Mouse (Mus musculus): ENCODE data around the gene Scn2b. TPM values are rescaled to one million over a fixed set of nuclear protein-coding genes. Genes with fewer than 3 reads are reported as not detected.

The Scn2b gene
- polyA plus RNA-seq, 1 experiment from 2014 or later: 0.38 TPM

DNA sequence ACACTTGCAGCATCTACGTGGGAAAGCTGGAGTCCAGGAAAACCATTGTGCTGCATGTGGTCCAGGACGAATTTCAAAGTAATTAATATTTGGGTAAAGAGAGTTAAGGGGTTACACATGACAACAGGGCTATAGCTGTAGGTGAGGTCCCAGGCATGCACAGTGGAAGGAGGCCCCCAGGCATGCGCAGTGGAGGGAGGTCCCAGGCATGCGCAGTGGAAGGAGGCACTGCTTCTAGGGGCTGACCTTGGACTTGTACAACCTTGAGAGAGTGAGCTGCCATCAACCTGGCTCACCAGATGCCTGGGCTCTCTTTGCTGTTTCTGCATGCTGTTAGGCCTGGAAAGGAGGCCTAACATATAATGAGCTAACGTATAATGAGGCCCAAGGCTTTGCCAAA, 19.7 kb upstream of the Scn2b start:
- H3K4me3 ChIP-seq (replicated peaks): no peak overlapping the region
- no peak overlapping the region for H3K9ac ChIP-seq
- H3K4me2 ChIP-seq: no peak overlapping the region
- H3K4me1 ChIP-seq (replicated peaks): no peaks in the 10 kb centered on the region
- H3K27ac ChIP-seq: no peak overlapping the region
- 64% methylated on average over 5 of the region's 5 CpGs for WGBS (ENCODE audit: insufficient replicate concordance)
- H3K27me3 ChIP-seq: no peaks in the 10 kb centered on the region
- no peaks in the 10 kb centered on the region for H3K9me3 ChIP-seq (replicated peaks)
- no peak for DNase-seq
- ATAC-seq (ENCODE audit: low read depth): no peak
- no peaks in the 10 kb centered on the region for H3K36me3 ChIP-seq

DNA sequence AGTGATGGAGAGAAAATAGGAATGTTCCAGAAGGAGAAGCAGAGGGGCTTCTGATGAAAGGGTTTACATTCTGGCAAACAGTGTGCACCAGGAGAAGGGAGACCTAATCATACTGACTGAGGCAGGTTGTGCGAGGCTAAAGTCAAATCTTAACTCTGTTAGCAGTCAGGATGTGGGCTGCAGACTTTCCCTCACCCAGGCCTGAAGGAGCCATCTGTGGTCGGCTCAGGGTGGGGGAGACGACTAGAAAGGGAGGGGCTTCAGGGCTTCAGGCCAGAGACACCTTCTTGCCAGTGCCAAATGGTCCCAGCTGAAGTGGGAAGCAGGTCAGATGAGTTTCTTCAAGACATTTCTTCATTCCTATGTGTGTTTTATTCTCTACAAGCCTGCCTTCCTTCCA, 19.2 kb upstream of the Scn2b start:
- H3K9ac ChIP-seq: no peak overlapping the region
- no peaks in the 10 kb centered on the region for H3K9me3 ChIP-seq (replicated peaks)
- no peak overlapping the region for H3K27ac ChIP-seq
- DNase-seq: no peak
- no peaks in the 10 kb centered on the region for H3K4me1 ChIP-seq (replicated peaks)
- no peak for ATAC-seq (ENCODE audit: low read depth)
- WGBS (ENCODE audit: insufficient replicate concordance): 13% methylated on average over 3 of the region's 3 CpGs
- no peaks in the 10 kb centered on the region for H3K27me3 ChIP-seq
- H3K36me3 ChIP-seq: no peaks in the 10 kb centered on the region
- H3K4me2 ChIP-seq: no peak overlapping the region
- H3K4me3 ChIP-seq (replicated peaks): no peak overlapping the region

GRCm38 (mm10) chr9:45102528-45102927, 15.1 kb upstream of the Scn2b start:
- Histone ChIP-seq H3K9me3 (replicated peaks) (no peaks in the 10 kb centered on the region), H3K27ac (no peak overlapping the region), H3K4me3 (replicated peaks) (no peak overlapping the region), H3K4me2 (no peak overlapping the region), H3K4me1 (replicated peaks) (no peaks in the 10 kb centered on the region), H3K27me3 (no peaks in the 10 kb centered on the region), H3K9ac (no peak overlapping the region), H3K36me3 (no peaks in the 10 kb centered on the region)
- no peak for DNase-seq
- ATAC-seq (ENCODE audit: low read depth): no peak
- WGBS (ENCODE audit: insufficient replicate concordance): 78% methylated on average over 1 of the region's 1 CpGs

DNA sequence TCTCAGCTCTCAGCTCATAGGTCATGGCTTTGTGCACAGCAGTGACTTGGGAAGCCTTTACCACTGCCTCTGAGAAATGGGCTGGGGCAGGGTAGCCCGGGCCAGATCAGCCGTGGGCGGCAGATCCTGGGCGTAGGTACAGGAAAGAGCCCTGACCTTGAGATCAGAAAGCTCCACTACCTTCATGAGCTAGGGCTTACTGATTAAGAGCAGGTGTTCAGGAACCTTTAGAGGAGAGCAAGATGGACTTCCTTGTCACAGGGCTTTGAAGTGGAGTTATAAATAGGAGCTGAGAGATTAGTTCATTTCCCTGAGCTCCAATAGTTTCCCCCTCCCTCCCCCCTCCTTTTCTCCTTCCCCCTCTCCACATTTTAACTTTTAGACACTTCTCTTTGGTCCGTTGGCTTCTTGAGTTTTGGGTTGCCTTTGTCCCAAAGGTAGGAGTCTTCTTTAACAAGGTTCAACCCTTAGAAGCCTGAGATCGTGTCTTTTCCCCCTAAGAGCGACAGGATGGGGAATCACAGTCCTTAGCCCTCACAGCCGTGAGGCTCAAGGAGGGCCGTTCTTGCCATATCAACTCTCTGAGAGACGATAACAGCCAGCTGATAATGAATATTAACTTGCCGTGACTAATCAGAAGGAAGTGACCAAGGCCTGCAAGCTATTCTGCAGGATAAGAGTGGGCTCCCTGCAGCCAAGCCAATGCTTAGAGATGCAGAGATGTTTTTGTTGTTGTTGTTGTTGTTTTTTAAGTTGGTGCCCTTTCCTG, 14.2 kb upstream of the Scn2b start:
- Histone ChIP-seq H3K9me3 (replicated peaks) (no peaks in the 10 kb centered on the region), H3K36me3 (no peaks in the 10 kb centered on the region), H3K4me1 (replicated peaks) (no peaks in the 10 kb centered on the region), H3K4me3 (replicated peaks) (no peak overlapping the region), H3K4me2 (no peak overlapping the region), H3K27ac (no peak overlapping the region), H3K27me3 (no peaks in the 10 kb centered on the region), H3K9ac (no peak overlapping the region)
- ATAC-seq (ENCODE audit: low read depth): no peak
- WGBS (ENCODE audit: insufficient replicate concordance): 38% methylated on average over 11 of the region's 11 CpGs
- DNase-seq: no peak

GRCm38 (mm10) chr9:45105596-45106374, 11.8 kb upstream of the Scn2b start:
- Histone ChIP-seq H3K9me3 (replicated peaks) (no peaks in the 10 kb centered on the region), H3K4me2 (no peak overlapping the region), H3K4me1 (replicated peaks) (no peaks in the 10 kb centered on the region), H3K4me3 (replicated peaks) (no peak overlapping the region), H3K36me3 (no peaks in the 10 kb centered on the region), H3K9ac (no peak overlapping the region), H3K27me3 (no peaks in the 10 kb centered on the region), H3K27ac (no peak overlapping the region)
- no peak for ATAC-seq (ENCODE audit: low read depth)
- 57% methylated on average over 2 of the region's 2 CpGs for WGBS (ENCODE audit: insufficient replicate concordance)
- DNase-seq: no peak

- Histone ChIP-seq H3K9ac (no peak overlapping the region), H3K4me3 (replicated peaks) (no peak overlapping the region), H3K9me3 (replicated peaks) (no peaks in the 10 kb centered on the region), H3K36me3 (no peaks in the 10 kb centered on the region), H3K4me2 (peak overlapping the region; percentile 28; the same call in 1 of the 2 replicates), H3K4me1 (replicated peaks) (no peaks in the 10 kb centered on the region), H3K27me3 (peaks cover 48% of the 10 kb centered on the region), H3K27ac (no peak overlapping the region)
- WGBS (ENCODE audit: insufficient replicate concordance): 5% methylated on average over 14 of the region's 14 CpGs
- ATAC-seq (ENCODE audit: low read depth) (no peak), DNase-seq (no peak)
Observed at GRCm38 (mm10) chr9:45115706-45116105, 1.9 kb upstream of the Scn2b start.

- Histone ChIP-seq H3K9me3 (replicated peaks) (no peaks in the 10 kb centered on the region), H3K4me1 (replicated peaks) (no peaks in the 10 kb centered on the region), H3K4me2 (no peak overlapping the region), H3K4me3 (replicated peaks) (no peak overlapping the region), H3K36me3 (no peaks in the 10 kb centered on the region), H3K9ac (no peak overlapping the region), H3K27ac (no peak overlapping the region), H3K27me3 (peaks cover 45% of the 10 kb centered on the region)
- 30% methylated on average over 9 of the region's 9 CpGs for WGBS (ENCODE audit: insufficient replicate concordance)
- DNase-seq (no peak), ATAC-seq (ENCODE audit: low read depth) (no peak)
Observed at GRCm38 (mm10) chr9:45116819-45117218, 763 bp upstream of the Scn2b start.

DNA sequence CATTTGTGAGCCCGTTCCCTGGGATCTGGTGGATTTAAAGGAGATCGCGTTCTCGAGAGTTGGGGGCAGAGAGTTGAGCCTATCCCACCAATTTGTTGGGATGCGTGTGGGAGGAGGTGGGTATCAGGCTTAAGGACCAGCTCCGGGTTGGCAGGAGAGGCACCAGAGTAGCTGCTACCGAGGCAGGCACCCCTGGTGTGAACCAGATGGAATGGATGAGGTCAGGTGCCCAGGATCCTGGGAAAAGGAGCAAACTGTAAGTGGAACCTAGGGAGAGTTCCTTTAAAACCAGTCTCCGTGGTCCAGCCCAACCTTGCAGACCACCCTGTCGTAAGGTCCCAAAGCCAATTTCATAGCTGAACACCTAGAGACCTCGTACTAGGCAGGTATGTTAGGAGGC, 970 bp downstream of the Scn2b start:
- H3K4me3 ChIP-seq (replicated peaks): 0 out of 2 replicates have a peak overlapping the region, but pooled peaks have one; percentile 12
- no peaks in the 10 kb centered on the region for H3K9me3 ChIP-seq (replicated peaks)
- WGBS (ENCODE audit: insufficient replicate concordance): 25% methylated on average over 10 of the region's 10 CpGs
- H3K4me1 ChIP-seq (replicated peaks): peaks cover 5% of the 10 kb centered on the region; the same call in 1 of the 2 replicates
- DNase-seq (no peak), ATAC-seq (ENCODE audit: low read depth) (no peak)
- peak overlapping the region; percentile 17; the same call in 1 of the 2 replicates for H3K4me2 ChIP-seq
- H3K36me3 ChIP-seq: no peaks in the 10 kb centered on the region
- peaks cover 45% of the 10 kb centered on the region for H3K27me3 ChIP-seq
- no peak overlapping the region for H3K9ac ChIP-seq
- no peak overlapping the region for H3K27ac ChIP-seq

DNA sequence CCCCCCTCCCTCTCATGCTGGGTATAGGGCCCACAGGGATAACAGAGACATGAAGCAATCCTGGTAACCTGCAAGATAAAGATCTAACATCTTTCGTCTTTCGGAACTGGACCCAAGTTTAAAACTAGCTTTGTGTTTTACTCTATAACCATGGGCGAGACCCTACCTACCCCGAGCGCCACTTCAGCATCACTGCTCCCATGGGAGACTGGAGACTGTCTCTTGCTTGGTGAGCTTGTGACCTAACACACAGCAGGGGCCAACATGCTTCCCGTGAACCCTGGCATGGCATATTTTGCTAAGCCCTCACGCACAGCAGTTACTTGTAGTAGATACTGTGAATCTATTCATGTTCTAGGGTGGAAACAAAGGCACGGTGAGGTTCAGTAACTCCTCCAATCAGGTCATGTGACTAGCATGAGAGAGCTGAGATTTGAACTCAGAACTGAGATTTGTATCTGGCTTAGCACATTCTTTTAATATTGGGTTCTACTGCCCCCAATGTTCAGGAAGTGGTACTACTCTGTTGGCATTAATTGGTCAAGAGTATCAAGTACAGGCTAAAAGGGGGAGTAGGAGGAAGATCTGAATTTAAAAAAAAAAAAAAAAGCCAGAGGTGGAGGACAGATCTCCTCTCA, 1.9 kb downstream of the Scn2b start:
- Histone ChIP-seq H3K27me3 (peaks cover 40% of the 10 kb centered on the region), H3K4me3 (replicated peaks) (no peak overlapping the region), H3K9me3 (replicated peaks) (no peaks in the 10 kb centered on the region), H3K9ac (no peak overlapping the region), H3K27ac (no peak overlapping the region), H3K4me2 (no peak overlapping the region), H3K36me3 (no peaks in the 10 kb centered on the region), H3K4me1 (replicated peaks) (peaks cover 5% of the 10 kb centered on the region; the same call in 1 of the 2 replicates)
- no peak for ATAC-seq (ENCODE audit: low read depth)
- no peak for DNase-seq
- 70% methylated on average over 8 of the region's 8 CpGs for WGBS (ENCODE audit: insufficient replicate concordance)

DNA sequence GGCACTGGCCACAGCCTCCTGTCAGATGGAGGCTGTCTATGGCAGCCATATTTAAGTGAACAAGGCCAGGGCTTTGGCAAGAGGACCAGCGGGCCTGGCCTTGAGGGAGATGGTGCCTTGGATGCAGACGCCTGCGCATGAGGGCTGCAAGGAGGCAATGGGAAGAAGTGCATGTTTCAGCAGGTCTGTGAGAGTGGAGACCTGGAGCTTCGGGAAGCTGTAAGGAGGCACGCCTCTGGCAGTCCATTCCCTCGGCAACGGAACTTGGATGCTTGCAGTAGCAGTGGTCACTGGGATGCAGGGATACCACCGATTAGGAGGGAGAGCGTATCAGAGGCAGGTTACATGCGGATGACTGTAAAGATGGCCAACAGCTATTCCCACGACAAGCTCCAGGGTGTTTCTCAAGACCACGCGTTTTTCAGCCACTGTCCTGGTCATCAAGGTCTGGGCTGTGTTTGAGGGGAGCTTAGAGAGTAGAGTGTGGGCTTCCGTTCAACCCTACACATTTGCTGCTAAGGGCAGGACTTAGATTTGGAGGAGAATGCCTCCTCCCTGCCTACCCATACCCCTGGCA, 2.5 kb downstream of the Scn2b start:
- Histone ChIP-seq H3K9me3 (replicated peaks) (no peaks in the 10 kb centered on the region), H3K27ac (no peak overlapping the region), H3K4me1 (replicated peaks) (peaks cover 5% of the 10 kb centered on the region; the same call in 1 of the 2 replicates), H3K4me3 (replicated peaks) (no peak overlapping the region), H3K27me3 (peaks cover 34% of the 10 kb centered on the region), H3K36me3 (no peaks in the 10 kb centered on the region), H3K4me2 (no peak overlapping the region), H3K9ac (no peak overlapping the region)
- 74% methylated on average over 14 of the region's 14 CpGs for WGBS (ENCODE audit: insufficient replicate concordance)
- no peak for ATAC-seq (ENCODE audit: low read depth)
- DNase-seq: no peak

DNA sequence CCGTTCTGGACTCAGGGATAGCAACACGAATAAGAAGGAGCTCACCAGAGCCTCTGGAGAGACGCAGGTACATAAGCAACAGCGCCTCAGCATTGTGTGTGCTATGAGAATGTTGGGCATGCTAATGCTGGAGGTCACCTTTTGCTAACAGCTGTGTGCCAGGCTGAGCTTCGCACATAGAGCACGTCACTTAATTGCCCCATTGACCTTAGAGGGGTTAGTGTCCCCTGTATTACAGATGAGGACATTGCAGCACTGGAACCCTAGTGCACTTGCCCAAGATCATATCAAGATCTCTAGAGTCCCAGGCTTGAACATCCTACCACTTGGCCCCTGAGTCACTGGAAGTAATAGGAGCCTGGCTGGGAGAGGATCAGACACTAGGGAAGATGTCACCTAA, 3.0 kb downstream of the Scn2b start:
- H3K4me3 ChIP-seq (replicated peaks): no peak overlapping the region
- DNase-seq: no peak
- peaks cover 28% of the 10 kb centered on the region for H3K27me3 ChIP-seq
- no peak overlapping the region for H3K4me2 ChIP-seq
- H3K27ac ChIP-seq: no peak overlapping the region
- H3K36me3 ChIP-seq: no peaks in the 10 kb centered on the region
- 68% methylated on average over 6 of the region's 6 CpGs for WGBS (ENCODE audit: insufficient replicate concordance)
- no peaks in the 10 kb centered on the region for H3K9me3 ChIP-seq (replicated peaks)
- peaks cover 5% of the 10 kb centered on the region; the same call in 1 of the 2 replicates for H3K4me1 ChIP-seq (replicated peaks)
- H3K9ac ChIP-seq: no peak overlapping the region
- no peak for ATAC-seq (ENCODE audit: low read depth)

All from liver, embryonic 13.5 days (tissue).